Mouse (Mus musculus) forebrain, embryonic 10.5 days (tissue): ENCODE results near the gene Epha4. TPM values are rescaled to one million over a fixed set of nuclear protein-coding genes. Genes with fewer than 3 reads are reported as not detected.

ENCODE experiments used
- DNase-seq: peaks from one replicate; pipeline ENCODE4 v3.0.0-alpha.2; 2017; ENCODE audit warnings: low spot score; ENCODE audit errors: extremely low spot score
- H3K27ac ChIP-seq: fragments of 300-500 bp; sonication (generic); 2 replicates; pipeline ENCODE4 v1.5.1; 2016; ENCODE audit warnings: mild to moderate bottlenecking
- H3K27me3 ChIP-seq: fragments of 300-500 bp; sonication (generic); 2 replicates; pipeline ENCODE4 v1.6.1; 2016; ENCODE audit warnings: mild to moderate bottlenecking; ENCODE audit not compliant: poor library complexity, severe bottlenecking
- H3K36me3 ChIP-seq: fragments of 300-500 bp; sonication (generic); replicated peaks from 2 replicates; pipeline ENCODE4 v1.6.1; 2016; ENCODE audit warnings: mild to moderate bottlenecking, moderate library complexity
- H3K4me1 ChIP-seq: fragments of 300-500 bp; sonication (generic); 2 replicates; pipeline ENCODE4 v1.6.1; 2016
- H3K4me3 ChIP-seq: fragments of 300-500 bp; sonication (generic); 2 replicates; pipeline ENCODE4 v1.5.1; 2016; ENCODE audit warnings: mild to moderate bottlenecking, moderate library complexity
- H3K9me3 ChIP-seq: fragments of 300-500 bp; sonication (generic); 2 replicates; pipeline ENCODE4 v1.6.1; 2016; ENCODE audit warnings: mild to moderate bottlenecking, moderate library complexity
- WGBS: fragments of 180-500 bp; shearing (Covaris S2); methylation state at CpG from one replicate; pipeline ENCODE4 v1.1.7; 2016; 5-methylcytosine and 5-hydroxymethylcytosine counted together
- polyA plus RNA-seq: library from polyadenylated mRNA; unstranded; fragments of >200 nt; fragmentation: Nextera tagmentation; extraction: Ambion mirVana; gene quantifications from 2 replicates; pipeline ENCODE4 v1.2.1, GENCODE M21; 2016

Gene Epha4
- polyA plus RNA-seq, 1 experiment from 2014 or later = 25.9 TPM

DNA sequence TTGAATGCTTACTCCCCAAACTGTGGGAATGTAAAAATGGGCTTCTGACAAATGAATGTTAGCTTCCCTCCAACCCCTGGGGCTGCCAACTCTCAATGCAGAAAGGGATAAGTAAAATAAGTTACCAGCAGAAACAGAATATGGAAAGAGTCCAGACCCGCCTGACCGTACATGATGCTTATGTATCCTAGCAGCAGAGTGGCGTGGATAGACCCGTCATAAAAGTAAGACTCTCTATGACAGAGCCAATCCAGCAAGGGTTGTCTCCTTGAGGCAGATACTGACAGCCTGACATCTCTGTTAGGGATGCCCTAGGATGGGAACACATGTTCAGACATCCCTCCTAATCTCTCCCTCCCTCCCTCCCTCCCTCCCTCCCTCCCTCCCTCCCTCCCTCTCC, 111.9 kb downstream of the Epha4 start:
- H3K4me1 ChIP-seq = peaks cover 67% of the 10 kb centered on the region
- WGBS = 86% methylated on average over 4 of the region's 4 CpGs
- H3K4me3 ChIP-seq = no peak overlapping the region
- no peak overlapping the region; the same call in 1 of the 2 replicates for H3K27ac ChIP-seq
- H3K9me3 ChIP-seq = no peaks in the 10 kb centered on the region
- H3K27me3 ChIP-seq = no peaks in the 10 kb centered on the region
- H3K36me3 ChIP-seq = peaks cover 28% of the 10 kb centered on the region
- no peak for DNase-seq

DNA sequence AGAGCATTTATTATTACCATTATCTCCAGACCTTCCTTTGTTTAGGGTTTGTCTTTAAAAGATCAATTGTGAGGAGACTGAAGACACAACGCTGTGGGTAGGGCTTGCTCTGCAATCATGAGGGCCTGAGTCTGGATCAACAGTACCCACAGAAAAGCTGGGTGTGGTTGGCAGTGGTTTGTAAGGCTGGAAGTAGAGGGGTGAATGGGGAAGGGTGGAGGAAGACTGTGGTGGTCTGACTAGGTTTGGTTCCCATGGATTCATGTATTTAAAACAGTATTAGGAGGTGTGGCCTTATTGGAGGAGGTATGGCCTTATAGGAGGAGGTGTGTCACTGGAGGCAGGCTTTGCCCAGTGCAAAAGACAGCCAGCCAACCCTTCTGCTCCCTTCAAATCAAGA, 113.4 kb downstream of the Epha4 start:
- 76% methylated on average over 1 of the region's 1 CpGs for WGBS
- no peak overlapping the region for H3K4me3 ChIP-seq
- no peak for DNase-seq
- no peaks in the 10 kb centered on the region for H3K9me3 ChIP-seq
- peaks cover 53% of the 10 kb centered on the region for H3K4me1 ChIP-seq
- no peak overlapping the region for H3K27ac ChIP-seq
- H3K27me3 ChIP-seq = no peaks in the 10 kb centered on the region
- peaks cover 42% of the 10 kb centered on the region for H3K36me3 ChIP-seq

DNA sequence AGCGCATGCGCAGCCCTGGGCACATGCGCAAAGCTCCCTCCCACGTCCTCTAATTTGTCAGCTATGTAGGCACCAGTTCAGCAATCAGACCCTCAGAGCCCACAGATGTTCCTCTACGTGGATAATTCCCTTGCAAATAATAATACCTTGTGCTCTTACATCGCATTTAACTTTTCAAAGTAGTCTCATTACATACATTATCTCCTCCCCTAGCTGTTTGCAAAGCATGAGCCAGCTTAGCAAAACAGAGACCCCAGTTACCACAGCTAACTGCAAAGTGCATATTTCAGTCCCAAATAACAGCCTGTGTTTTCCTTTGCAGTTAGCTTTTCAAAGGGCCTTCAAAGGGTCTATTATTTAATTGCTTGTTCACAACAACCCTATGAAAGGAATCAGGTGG, 123.3 kb downstream of the Epha4 start:
- Histone ChIP-seq H3K27me3 (no peaks in the 10 kb centered on the region), H3K4me3 (no peak overlapping the region), H3K27ac (peak overlapping the region; percentile 8; the same call in 1 of the 2 replicates), H3K36me3 (peaks cover 79% of the 10 kb centered on the region), H3K9me3 (no peaks in the 10 kb centered on the region), H3K4me1 (peaks cover 55% of the 10 kb centered on the region)
- WGBS = 93% methylated on average over 6 of the region's 6 CpGs
- DNase-seq = no peak

DNA sequence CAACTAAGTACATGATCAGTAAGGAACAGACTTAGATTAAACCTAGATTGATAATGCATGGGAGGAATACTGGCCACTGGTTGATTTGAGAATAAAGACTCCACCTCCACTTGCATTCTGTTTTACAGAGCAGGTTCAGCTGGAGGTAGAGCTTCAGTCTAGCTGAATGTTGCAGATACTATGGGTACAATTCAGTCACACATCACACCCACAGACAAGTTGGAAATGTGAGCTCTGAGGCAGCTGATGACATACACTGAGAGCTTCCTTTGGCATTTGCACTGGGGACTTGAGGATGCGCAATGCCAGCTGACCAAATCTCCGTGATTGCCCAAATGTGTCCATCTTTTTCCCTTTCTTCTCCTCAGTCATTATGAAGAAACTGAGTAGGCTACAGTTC, 125.8 kb downstream of the Epha4 start:
- no peak for DNase-seq
- Histone ChIP-seq H3K4me1 (peaks cover 52% of the 10 kb centered on the region), H3K36me3 (peaks cover 82% of the 10 kb centered on the region), H3K27ac (no peak overlapping the region), H3K4me3 (no peak overlapping the region), H3K9me3 (no peaks in the 10 kb centered on the region), H3K27me3 (no peaks in the 10 kb centered on the region)
- 100% methylated on average over 2 of the region's 2 CpGs for WGBS

DNA sequence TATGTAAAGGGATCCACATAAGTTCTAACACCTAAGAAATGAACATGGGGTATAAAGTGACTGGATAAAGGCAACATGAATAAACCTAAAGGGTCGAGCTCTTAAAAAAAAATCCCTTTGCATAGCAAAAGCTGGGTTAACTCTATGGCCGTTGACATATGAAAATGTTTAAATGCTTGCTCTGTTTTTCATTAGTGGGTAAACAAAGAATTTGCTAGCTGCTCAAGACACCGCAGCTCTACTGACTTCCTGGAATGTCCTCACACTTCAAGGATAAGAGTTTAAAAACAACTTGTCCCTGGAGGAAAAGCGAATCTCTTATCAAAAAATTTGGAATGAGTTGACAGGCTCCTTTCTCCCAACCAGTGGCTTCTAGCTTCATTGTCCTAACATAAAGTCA, 126.3 kb downstream of the Epha4 start:
- Histone ChIP-seq H3K36me3 (peaks cover 86% of the 10 kb centered on the region), H3K27me3 (no peaks in the 10 kb centered on the region), H3K4me1 (peaks cover 52% of the 10 kb centered on the region), H3K4me3 (no peak overlapping the region), H3K9me3 (no peaks in the 10 kb centered on the region), H3K27ac (no peak overlapping the region)
- WGBS = 75% methylated on average over 4 of the region's 4 CpGs
- no peak for DNase-seq

DNA sequence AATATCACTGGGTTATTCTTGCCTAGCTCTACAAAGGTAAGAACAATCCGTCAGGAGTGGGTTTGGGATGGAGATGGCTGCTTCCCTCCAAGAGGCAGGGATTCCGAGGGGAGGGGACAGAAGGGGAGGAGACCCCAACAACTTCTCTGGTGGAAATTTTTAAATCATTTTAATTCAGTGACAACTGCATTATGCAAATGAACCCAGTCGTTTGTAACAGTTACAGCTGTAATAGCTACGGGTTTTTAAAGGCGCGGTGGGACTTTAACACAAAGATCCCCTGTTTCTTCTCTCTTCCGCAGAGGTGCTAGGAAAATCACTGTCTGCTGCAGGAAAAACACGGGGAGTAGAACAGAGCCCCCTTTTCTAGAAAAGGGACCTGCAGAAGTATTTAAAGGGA, 129.3 kb downstream of the Epha4 start:
- WGBS = 80% methylated on average over 8 of the region's 8 CpGs
- H3K27ac ChIP-seq = no peak overlapping the region
- no peak overlapping the region for H3K4me3 ChIP-seq
- peaks cover 31% of the 10 kb centered on the region for H3K4me1 ChIP-seq
- peaks cover 91% of the 10 kb centered on the region for H3K36me3 ChIP-seq
- no peaks in the 10 kb centered on the region for H3K27me3 ChIP-seq
- no peak for DNase-seq
- no peaks in the 10 kb centered on the region for H3K9me3 ChIP-seq

DNA sequence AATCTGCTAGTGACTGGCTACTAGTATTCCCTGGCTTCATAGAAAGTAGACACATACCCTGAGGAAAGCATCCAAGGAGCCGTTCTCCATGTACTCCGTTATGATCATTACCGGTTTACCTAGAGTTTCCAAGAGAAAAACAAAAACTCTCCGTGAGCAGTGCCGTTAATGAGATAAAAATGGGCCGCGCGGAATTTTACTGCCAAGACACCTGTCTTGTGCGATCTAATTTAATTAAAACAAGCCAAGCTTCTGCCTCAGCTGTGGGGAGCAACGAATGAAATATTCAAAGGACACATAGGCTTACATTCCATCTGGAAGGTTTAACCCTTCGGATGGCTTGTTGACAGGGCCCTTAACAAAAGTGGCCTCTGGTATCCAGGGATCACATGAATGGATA, 131.4 kb downstream of the Epha4 start:
- no peak for DNase-seq
- H3K9me3 ChIP-seq = no peaks in the 10 kb centered on the region
- peaks cover 97% of the 10 kb centered on the region for H3K36me3 ChIP-seq
- H3K27ac ChIP-seq = no peak overlapping the region
- WGBS = 85% methylated on average over 11 of the region's 11 CpGs
- H3K4me1 ChIP-seq = peaks cover 28% of the 10 kb centered on the region
- no peaks in the 10 kb centered on the region for H3K27me3 ChIP-seq
- H3K4me3 ChIP-seq = no peak overlapping the region

DNA sequence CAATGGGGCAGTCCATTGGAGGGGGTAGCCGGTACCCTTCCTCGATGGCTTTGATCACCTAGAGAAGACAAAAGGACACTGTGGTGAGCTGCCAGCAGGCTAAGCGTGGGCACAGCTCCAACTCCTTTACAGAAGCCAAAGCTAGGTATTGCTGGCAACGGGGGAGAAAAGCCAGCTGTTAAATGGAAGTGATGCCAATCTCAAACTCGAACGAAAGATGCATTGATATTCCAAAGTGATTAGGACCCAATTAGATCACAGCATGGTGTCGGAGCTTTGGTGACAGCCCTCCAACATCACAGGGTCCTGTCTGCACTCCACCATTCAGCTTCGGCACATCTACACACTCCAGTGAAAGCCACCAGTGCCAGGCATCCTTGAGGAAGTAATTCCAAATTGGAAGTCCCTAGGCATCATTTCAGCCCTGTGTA, 137.3 kb downstream of the Epha4 start:
- no peaks in the 10 kb centered on the region for H3K27me3 ChIP-seq
- DNase-seq = no peak
- H3K4me1 ChIP-seq = peaks cover 4% of the 10 kb centered on the region; the same call in 1 of the 2 replicates
- 92% methylated on average over 8 of the region's 8 CpGs for WGBS
- H3K36me3 ChIP-seq = peaks cover 97% of the 10 kb centered on the region
- H3K9me3 ChIP-seq = no peaks in the 10 kb centered on the region
- H3K4me3 ChIP-seq = no peak overlapping the region
- H3K27ac ChIP-seq = no peak overlapping the region

DNA sequence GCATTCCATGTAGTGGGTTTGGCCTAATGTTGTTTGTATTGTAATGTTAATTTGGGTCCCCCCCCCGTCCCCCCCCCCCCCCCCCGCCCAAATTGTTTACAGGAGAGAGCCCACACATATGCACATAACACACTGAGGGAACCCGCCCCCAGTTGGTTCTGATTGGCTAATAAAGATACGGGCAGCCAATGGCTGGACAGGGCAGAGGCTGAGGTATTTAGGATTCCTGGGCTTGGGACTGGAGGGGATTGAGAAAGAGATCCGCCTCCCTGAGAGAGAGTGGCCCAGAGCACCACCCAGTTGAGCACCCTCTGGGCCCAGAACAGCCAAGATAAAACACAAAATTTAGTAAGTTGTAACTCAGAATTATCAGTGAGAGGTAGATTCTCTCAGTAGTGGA, 140.8 kb downstream of the Epha4 start:
- Histone ChIP-seq H3K36me3 (peaks cover 99% of the 10 kb centered on the region), H3K27me3 (no peaks in the 10 kb centered on the region)
- 66% methylated on average over 4 of the region's 5 CpGs for WGBS

DNA sequence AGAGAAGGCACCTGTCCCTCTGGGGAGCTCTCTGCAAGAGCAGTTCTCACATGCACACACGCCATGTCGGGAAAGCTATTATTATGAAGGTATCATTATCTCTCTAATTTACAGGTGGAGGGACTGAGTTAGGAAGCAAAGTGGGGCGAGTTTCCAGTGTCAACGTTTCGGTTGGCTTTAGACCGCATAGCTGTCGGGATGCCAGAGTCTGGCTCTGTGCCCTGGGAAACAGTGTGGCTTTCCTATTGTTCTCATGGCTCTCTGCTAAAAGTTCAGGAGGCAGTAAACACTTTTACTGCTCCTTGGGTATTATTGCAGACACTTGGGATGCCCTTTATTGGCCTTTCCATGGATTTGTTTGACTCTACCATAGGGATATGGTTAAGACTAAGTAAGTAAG, 144.0 kb downstream of the Epha4 start:
- peaks cover 84% of the 10 kb centered on the region for H3K36me3 ChIP-seq
- 94% methylated on average over 7 of the region's 7 CpGs for WGBS
- H3K9me3 ChIP-seq = no peaks in the 10 kb centered on the region
- no peak overlapping the region for H3K4me3 ChIP-seq
- no peak for DNase-seq
- no peak overlapping the region for H3K27ac ChIP-seq
- no peaks in the 10 kb centered on the region for H3K4me1 ChIP-seq
- no peaks in the 10 kb centered on the region for H3K27me3 ChIP-seq

More for the DNA sequence above, 140.8 kb downstream of the Epha4 start:
- no peaks in the 10 kb centered on the region for H3K4me1 ChIP-seq
- no peak for DNase-seq
- no peak overlapping the region for H3K4me3 ChIP-seq
- H3K9me3 ChIP-seq = no peaks in the 10 kb centered on the region
- no peak overlapping the region for H3K27ac ChIP-seq

DNA sequence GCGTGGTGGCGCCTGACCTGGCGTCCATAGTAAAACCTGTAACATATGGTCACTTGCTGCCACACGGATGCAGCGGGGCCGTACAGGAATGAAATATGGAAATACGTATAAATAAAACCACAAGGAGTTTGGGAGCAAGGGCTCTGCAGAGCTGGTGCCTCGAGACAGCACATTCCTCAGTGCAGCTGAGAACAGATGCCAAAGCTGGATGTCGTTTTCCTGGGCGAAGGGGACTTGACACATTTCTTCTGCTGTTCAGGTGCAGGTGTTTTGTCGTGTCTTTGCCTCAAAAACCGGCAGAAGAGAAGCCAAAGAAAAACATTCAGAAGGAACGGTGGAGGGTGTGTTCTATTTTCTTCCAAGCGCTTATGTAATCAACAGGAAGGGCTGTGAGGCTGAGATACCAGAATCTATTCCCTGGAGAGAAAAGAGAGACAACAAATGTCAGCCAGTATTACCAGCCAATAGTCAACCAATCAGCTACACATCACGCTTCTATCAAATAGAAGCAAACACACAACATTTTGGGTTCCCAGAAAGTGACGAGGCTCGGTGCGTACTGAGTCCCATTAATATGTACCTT, 145.5 kb downstream of the Epha4 start:
- no peak for DNase-seq
- Histone ChIP-seq H3K27me3 (no peaks in the 10 kb centered on the region), H3K9me3 (no peaks in the 10 kb centered on the region), H3K36me3 (peaks cover 72% of the 10 kb centered on the region), H3K27ac (no peak overlapping the region), H3K4me3 (no peak overlapping the region), H3K4me1 (no peaks in the 10 kb centered on the region)
- 89% methylated on average over 18 of the region's 18 CpGs for WGBS

DNA sequence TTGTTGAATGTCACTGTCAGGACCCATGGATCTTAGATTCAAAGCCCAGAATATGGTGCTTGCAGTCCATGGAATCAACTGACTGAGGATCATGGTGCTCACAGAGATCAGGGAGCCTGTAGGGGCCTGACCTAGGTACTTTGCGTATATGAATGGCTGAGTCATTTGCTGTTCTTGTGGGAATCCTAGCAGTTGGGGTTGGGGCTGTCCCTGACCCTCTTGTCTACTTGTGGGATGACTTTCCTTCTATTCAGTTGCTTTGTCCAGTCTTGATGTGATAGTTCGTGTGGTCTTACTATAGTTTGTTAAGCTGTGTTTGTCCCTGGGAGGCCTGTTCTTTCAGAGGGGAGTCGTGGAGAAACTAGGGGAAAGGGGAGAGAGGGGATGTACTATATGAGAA, 149.0 kb downstream of the Epha4 start:
- H3K27me3 ChIP-seq = no peaks in the 10 kb centered on the region
- WGBS = 79% methylated on average over 3 of the region's 3 CpGs
- H3K4me3 ChIP-seq = no peak overlapping the region
- H3K36me3 ChIP-seq = peaks cover 37% of the 10 kb centered on the region
- peaks cover 19% of the 10 kb centered on the region for H3K4me1 ChIP-seq
- H3K27ac ChIP-seq = no peak overlapping the region
- H3K9me3 ChIP-seq = no peaks in the 10 kb centered on the region
- no peak for DNase-seq

DNA sequence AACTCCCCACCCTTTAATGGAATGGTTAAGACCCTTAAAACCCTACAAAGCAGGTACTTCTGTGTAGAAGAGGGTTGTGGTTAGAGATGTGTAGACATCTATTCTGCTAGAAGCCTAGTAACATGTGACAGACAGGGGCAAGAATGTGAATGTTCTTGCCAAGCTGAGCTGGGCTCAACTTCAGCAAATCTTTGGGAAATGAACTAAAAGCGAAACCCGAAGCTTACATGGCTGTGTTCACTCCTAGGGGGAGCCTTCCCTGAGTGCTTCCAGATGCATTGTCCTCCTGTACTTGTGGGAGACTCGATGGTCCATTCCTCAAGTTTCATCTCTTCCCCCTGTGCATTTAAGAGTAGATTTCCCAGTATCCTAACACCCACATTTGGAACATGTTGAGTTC, 150.3 kb downstream of the Epha4 start:
- no peak for DNase-seq
- 84% methylated on average over 3 of the region's 3 CpGs for WGBS
- Histone ChIP-seq H3K4me1 (peaks cover 26% of the 10 kb centered on the region), H3K4me3 (no peak overlapping the region), H3K36me3 (peaks cover 25% of the 10 kb centered on the region), H3K27me3 (no peaks in the 10 kb centered on the region), H3K9me3 (no peaks in the 10 kb centered on the region), H3K27ac (no peak overlapping the region)

DNA sequence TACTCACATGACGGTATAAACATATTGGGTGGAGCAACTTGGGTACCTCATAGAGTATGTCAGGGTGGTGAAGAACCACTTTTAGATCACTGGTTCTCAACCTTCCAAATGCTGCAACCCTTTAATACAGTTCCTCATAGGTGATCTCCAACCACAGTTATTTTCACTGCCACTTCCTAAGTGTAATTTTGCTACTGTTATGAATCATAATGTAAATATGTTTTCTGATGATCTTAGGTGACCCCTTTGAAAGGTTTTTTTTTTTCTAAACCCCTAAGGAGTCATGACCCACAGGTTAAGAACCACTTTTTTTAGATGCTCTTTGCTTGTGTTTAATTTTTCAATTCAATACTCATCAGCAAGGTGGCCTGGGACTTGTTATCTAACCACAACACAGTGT, 151.0 kb downstream of the Epha4 start:
- Histone ChIP-seq H3K9me3 (no peaks in the 10 kb centered on the region), H3K4me3 (no peak overlapping the region), H3K4me1 (peaks cover 26% of the 10 kb centered on the region), H3K27me3 (no peaks in the 10 kb centered on the region), H3K36me3 (peaks cover 17% of the 10 kb centered on the region), H3K27ac (no peak overlapping the region)
- WGBS = 93% methylated on average over 1 of the region's 1 CpGs
- DNase-seq = no peak
